Mouse (Mus musculus): ENCODE results near the gene Mst1. TPM values are rescaled to one million over a fixed set of nuclear protein-coding genes. Genes with fewer than 3 reads are reported as not detected.

Gene Mst1
- polyA plus RNA-seq, 1 experiment from 2014 or later, result 1.8 TPM

DNA sequence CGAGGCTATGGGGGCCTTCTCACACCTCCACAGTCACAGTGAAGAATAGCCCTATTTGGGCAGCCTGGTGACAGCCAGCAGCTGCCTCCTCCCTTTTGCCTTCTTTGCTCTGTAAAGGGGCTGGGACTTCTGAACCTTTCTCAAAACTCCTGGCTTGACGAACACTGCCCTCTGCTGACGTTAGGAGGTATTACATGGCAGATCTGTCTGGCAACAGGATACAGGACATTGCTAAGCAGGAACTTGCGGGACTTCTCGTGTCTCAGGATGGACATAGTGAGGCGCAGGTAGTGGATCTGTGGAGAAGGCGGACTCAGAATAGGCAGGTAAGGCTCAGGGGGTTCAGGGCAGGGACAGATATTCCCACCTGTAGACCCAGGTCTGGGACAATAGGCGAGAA, 12.3 kb upstream of the Mst1 start:
- no peak overlapping the region for H3K27ac ChIP-seq (ENCODE audit: low read depth, low read length)
- 0 out of 2 replicates have a peak overlapping the region, but pooled peaks have one; percentile 43 for H3K9ac ChIP-seq (ENCODE audit: low read depth, low read length)
- H3K4me2 ChIP-seq, result no peak overlapping the region
- WGBS (ENCODE audit: insufficient replicate concordance), result 19% methylated on average over 8 of the region's 8 CpGs
- no peaks in the 10 kb centered on the region for H3K27me3 ChIP-seq (ENCODE audit: control insufficient read depth, insufficient read depth, low read length)
- no peaks in the 10 kb centered on the region for H3K9me3 ChIP-seq (replicated peaks; ENCODE audit: control insufficient read depth, low read length)
- H3K4me1 ChIP-seq (ENCODE audit: control insufficient read depth, insufficient read depth, low read length), result peaks cover 12% of the 10 kb centered on the region
- H3K36me3 ChIP-seq (ENCODE audit: control insufficient read depth, insufficient read depth, low read length), result peaks cover 6% of the 10 kb centered on the region; the same call in 1 of the 2 replicates
- H3K4me3 ChIP-seq (ENCODE audit: low read depth, low read length), result no peak overlapping the region
- peak; percentile 14; the same call in 1 of the 2 replicates for ATAC-seq (replicated peaks; ENCODE audit: insufficient number of reproducible peaks, low FRiP score, low TSS enrichment)

DNA sequence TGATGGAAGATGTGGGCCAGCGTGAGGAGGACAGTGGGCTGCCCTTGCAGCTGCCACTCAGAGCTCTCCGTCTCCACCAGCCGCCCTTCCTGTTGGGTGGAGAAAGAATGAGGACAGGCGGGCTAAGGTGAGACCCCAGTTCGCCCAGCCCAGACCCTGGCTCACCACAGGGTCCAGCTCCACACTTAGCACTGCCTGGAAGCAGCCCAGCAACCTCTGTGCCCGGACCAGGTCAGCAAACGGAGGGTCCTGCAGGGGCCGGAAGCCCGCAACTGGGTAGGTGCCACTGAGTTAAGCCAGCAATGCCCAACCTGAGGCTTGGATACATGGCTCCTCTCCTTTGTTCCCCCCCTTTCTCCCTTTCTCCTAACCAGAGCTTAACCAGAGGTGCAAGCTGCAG, 11.2 kb upstream of the Mst1 start:
- H3K4me3 ChIP-seq (ENCODE audit: low read depth, low read length), result no peak overlapping the region
- H3K9ac ChIP-seq (ENCODE audit: low read depth, low read length), result no peak overlapping the region
- H3K36me3 ChIP-seq (ENCODE audit: control insufficient read depth, insufficient read depth, low read length), result peaks cover 5% of the 10 kb centered on the region; the same call in 1 of the 2 replicates
- H3K4me1 ChIP-seq (ENCODE audit: control insufficient read depth, insufficient read depth, low read length), result peaks cover 19% of the 10 kb centered on the region
- ATAC-seq (replicated peaks; ENCODE audit: insufficient number of reproducible peaks, low FRiP score, low TSS enrichment), result no peak
- no peak overlapping the region for H3K27ac ChIP-seq (ENCODE audit: low read depth, low read length)
- H3K4me2 ChIP-seq, result no peak overlapping the region
- no peaks in the 10 kb centered on the region for H3K27me3 ChIP-seq (ENCODE audit: control insufficient read depth, insufficient read depth, low read length)
- WGBS (ENCODE audit: insufficient replicate concordance), result 87% methylated on average over 9 of the region's 9 CpGs
- no peaks in the 10 kb centered on the region for H3K9me3 ChIP-seq (replicated peaks; ENCODE audit: control insufficient read depth, low read length)

DNA sequence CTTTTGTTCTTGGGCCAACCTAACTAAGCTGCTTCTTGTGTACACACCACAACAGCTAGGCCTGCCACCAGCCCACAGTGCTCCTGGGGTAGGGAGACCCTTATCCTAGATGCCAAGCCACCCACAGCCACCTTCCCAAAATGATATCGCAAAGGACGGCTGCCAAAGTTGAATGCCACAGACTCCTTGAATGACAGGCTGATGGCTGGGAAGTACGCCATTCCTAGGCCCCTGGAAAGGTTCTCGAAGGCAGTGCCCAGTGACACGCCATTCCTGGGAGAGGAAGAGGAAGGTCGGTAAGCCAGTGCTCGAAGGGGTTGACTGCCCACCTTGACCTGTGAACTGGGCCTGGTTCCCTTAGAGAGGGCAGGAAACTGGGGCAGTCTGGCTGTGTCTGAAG, 10.7 kb upstream of the Mst1 start:
- Histone ChIP-seq H3K4me2 (no peak overlapping the region), H3K4me1 (ENCODE audit: control insufficient read depth, insufficient read depth, low read length) (peaks cover 19% of the 10 kb centered on the region), H3K27me3 (ENCODE audit: control insufficient read depth, insufficient read depth, low read length) (no peaks in the 10 kb centered on the region), H3K4me3 (ENCODE audit: low read depth, low read length) (no peak overlapping the region), H3K27ac (ENCODE audit: low read depth, low read length) (no peak overlapping the region), H3K36me3 (ENCODE audit: control insufficient read depth, insufficient read depth, low read length) (peaks cover 5% of the 10 kb centered on the region; the same call in 1 of the 2 replicates), H3K9ac (ENCODE audit: low read depth, low read length) (no peak overlapping the region), H3K9me3 (replicated peaks; ENCODE audit: control insufficient read depth, low read length) (no peaks in the 10 kb centered on the region)
- no peak for ATAC-seq (replicated peaks; ENCODE audit: insufficient number of reproducible peaks, low FRiP score, low TSS enrichment)
- 92% methylated on average over 7 of the region's 7 CpGs for WGBS (ENCODE audit: insufficient replicate concordance)

DNA sequence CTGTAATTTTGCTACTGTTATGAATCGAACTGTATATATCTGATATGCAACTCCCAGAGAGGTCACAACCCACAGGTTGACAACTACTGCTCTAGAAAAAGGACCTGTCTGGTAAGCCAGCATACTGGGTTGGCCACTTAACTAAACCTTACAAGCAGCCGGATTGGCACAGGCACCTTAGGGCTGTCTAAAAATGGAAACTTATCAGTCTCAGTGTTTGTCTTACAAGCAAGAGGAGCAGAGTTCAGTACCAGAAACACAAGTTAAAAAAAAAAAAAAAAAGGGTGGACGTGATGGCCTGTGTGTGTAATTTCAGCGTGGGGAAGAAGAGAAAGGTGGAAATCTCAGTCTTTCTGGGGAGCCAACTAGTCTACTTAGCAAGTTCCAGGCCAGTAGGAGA, 8.4 kb upstream of the Mst1 start:
- no peak for ATAC-seq (replicated peaks; ENCODE audit: insufficient number of reproducible peaks, low FRiP score, low TSS enrichment)
- Histone ChIP-seq H3K4me1 (ENCODE audit: control insufficient read depth, insufficient read depth, low read length) (peaks cover 19% of the 10 kb centered on the region), H3K36me3 (ENCODE audit: control insufficient read depth, insufficient read depth, low read length) (peaks cover 5% of the 10 kb centered on the region; the same call in 1 of the 2 replicates), H3K27me3 (ENCODE audit: control insufficient read depth, insufficient read depth, low read length) (no peaks in the 10 kb centered on the region), H3K9me3 (replicated peaks; ENCODE audit: control insufficient read depth, low read length) (no peaks in the 10 kb centered on the region), H3K27ac (ENCODE audit: low read depth, low read length) (peak overlapping the region; percentile 68; the same call in 1 of the 2 replicates), H3K4me2 (no peak overlapping the region), H3K4me3 (ENCODE audit: low read depth, low read length) (no peak overlapping the region), H3K9ac (ENCODE audit: low read depth, low read length) (no peak overlapping the region)
- 62% methylated on average over 4 of the region's 4 CpGs for WGBS (ENCODE audit: insufficient replicate concordance)

DNA sequence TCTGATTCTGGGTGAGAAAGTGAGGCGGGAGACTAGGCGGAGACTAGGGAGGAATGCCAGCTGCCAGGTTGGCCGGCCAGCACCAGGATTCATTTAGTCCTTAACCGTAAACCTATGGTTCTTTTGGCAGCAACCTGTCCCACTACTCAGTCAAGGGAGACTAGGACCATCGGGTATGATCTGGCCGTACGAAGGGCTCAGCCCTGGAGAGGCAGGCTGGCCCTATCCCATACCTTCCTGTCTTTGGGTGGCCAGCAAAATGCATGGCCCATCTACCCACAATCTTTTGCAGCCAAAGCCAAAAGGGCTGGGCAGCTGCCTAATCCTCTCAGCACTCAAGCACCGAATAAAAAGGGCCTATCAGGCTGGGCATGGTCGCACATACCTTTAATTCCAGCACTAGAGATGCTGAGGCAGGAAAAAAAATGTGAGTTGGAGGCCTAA, 7.7 kb upstream of the Mst1 start:
- no peak for ATAC-seq (replicated peaks; ENCODE audit: insufficient number of reproducible peaks, low FRiP score, low TSS enrichment)
- no peak overlapping the region for H3K4me3 ChIP-seq (ENCODE audit: low read depth, low read length)
- peak overlapping the region; percentile 68 for H3K27ac ChIP-seq (ENCODE audit: low read depth, low read length)
- peaks cover 5% of the 10 kb centered on the region; the same call in 1 of the 2 replicates for H3K36me3 ChIP-seq (ENCODE audit: control insufficient read depth, insufficient read depth, low read length)
- no peak overlapping the region; the same call in 1 of the 2 replicates for H3K9ac ChIP-seq (ENCODE audit: low read depth, low read length)
- H3K27me3 ChIP-seq (ENCODE audit: control insufficient read depth, insufficient read depth, low read length), result no peaks in the 10 kb centered on the region
- no peaks in the 10 kb centered on the region for H3K9me3 ChIP-seq (replicated peaks; ENCODE audit: control insufficient read depth, low read length)
- WGBS (ENCODE audit: insufficient replicate concordance), result 45% methylated on average over 9 of the region's 9 CpGs
- H3K4me1 ChIP-seq (ENCODE audit: control insufficient read depth, insufficient read depth, low read length), result peaks cover 19% of the 10 kb centered on the region
- H3K4me2 ChIP-seq, result peak overlapping the region; percentile 11; the same call in 1 of the 2 replicates

DNA sequence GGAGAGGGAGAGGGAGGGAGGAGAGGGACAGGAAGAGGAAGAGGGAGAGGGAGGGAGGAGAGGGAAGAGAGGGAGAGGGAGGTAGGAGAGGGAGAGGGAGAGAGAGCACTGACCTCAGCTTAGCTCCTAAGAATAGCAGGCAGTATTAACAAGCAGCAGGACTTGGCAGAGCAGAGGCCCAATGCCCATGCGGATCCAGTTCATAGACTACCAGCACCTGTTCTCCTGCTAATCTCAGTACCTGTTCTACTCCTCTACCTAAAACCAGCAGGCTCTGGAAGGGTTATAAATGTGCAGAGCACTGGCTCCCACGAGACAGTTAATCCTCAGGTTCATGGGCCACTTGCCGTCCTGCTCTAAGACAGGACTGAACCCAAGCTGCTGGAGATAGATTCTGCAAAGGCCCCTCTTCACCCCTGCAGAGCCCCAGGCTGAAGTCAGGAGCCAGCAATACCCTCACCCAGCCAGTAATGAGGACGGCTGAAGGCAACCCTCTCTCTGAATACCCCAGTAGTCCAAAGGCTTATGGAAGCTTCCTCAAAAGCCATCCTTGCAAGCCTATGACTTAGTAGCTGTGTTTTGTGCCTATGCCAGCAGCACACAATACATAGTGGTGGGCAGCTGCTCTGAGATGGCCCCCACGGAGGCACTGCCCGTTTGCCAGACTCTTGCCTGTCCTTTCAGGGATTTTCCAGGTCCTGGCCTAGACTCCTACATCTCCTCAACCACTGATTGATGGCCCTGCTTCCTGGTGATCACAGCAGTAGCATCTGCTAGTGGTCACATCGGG, 6.9 kb upstream of the Mst1 start:
- WGBS (ENCODE audit: insufficient replicate concordance), result 50% methylated on average over 7 of the region's 7 CpGs
- Histone ChIP-seq H3K9me3 (replicated peaks; ENCODE audit: control insufficient read depth, low read length) (no peaks in the 10 kb centered on the region), H3K4me3 (ENCODE audit: low read depth, low read length) (no peak overlapping the region), H3K4me1 (ENCODE audit: control insufficient read depth, insufficient read depth, low read length) (peaks cover 19% of the 10 kb centered on the region), H3K36me3 (ENCODE audit: control insufficient read depth, insufficient read depth, low read length) (peaks cover 5% of the 10 kb centered on the region; the same call in 1 of the 2 replicates), H3K27ac (ENCODE audit: low read depth, low read length) (peak overlapping the region; percentile 10; the same call in 1 of the 2 replicates), H3K9ac (ENCODE audit: low read depth, low read length) (0 out of 2 replicates have a peak overlapping the region, but pooled peaks have one; percentile 49), H3K27me3 (ENCODE audit: control insufficient read depth, insufficient read depth, low read length) (no peaks in the 10 kb centered on the region), H3K4me2 (no peak overlapping the region)
- no peak for ATAC-seq (replicated peaks; ENCODE audit: insufficient number of reproducible peaks, low FRiP score, low TSS enrichment)

DNA sequence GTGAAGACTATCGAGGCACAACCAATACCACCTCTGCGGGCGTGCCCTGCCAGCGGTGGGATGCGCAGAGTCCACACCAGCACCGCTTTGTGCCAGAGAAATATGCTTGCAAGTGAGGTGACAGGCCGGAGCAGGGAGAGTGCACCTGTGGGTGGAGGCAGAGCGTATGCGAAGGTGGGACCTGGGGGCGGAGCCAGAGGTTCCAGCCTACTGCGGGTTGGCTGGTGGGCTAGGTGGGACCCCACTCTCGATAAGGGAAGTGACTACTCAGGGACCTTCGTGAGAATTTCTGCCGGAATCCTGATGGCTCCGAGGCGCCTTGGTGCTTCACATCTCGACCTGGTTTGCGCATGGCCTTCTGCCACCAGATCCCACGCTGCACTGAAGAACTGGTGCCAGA, 2.3 kb downstream of the Mst1 start:
- Histone ChIP-seq H3K4me3 (ENCODE audit: low read depth, low read length) (peak overlapping the region; percentile 21; the same call in 1 of the 2 replicates), H3K4me2 (peak overlapping the region; percentile 48), H3K27me3 (ENCODE audit: control insufficient read depth, insufficient read depth, low read length) (peaks cover 38% of the 10 kb centered on the region), H3K4me1 (ENCODE audit: control insufficient read depth, insufficient read depth, low read length) (peaks cover 13% of the 10 kb centered on the region; the same call in 1 of the 2 replicates), H3K9ac (ENCODE audit: low read depth, low read length) (peak overlapping the region; percentile 28; the same call in 1 of the 2 replicates), H3K36me3 (ENCODE audit: control insufficient read depth, insufficient read depth, low read length) (peaks cover 25% of the 10 kb centered on the region), H3K9me3 (replicated peaks; ENCODE audit: control insufficient read depth, low read length) (no peaks in the 10 kb centered on the region), H3K27ac (ENCODE audit: low read depth, low read length) (no peak overlapping the region)
- 7% methylated on average over 19 of the region's 19 CpGs for WGBS (ENCODE audit: insufficient replicate concordance)
- no peak for ATAC-seq (replicated peaks; ENCODE audit: insufficient number of reproducible peaks, low FRiP score, low TSS enrichment)

DNA sequence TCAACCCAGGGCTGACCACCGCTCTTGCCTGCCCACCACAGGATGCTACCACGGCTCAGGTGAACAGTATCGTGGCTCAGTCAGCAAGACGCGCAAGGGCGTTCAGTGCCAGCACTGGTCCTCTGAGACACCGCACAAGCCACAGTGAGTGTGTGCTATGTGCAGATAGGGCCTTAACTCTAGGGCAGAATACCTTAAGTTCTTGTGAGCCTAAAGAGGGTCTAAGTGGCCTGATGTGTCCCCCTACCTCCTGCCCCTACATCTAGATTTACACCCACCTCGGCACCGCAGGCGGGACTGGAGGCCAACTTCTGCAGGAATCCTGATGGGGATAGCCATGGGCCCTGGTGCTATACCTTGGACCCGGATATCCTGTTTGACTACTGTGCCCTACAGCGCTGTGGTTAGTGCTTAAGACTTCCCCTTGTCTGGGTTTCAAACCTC, 2.8 kb downstream of the Mst1 start, which contains the start of gene Rnf123:
Rnf123 (minus strand) TSS at position 359 of the 444 bp plus-strand sequence.
- no peaks in the 10 kb centered on the region for H3K9me3 ChIP-seq (replicated peaks; ENCODE audit: control insufficient read depth, low read length)
- peaks cover 13% of the 10 kb centered on the region; the same call in 1 of the 2 replicates for H3K4me1 ChIP-seq (ENCODE audit: control insufficient read depth, insufficient read depth, low read length)
- peaks cover 28% of the 10 kb centered on the region for H3K36me3 ChIP-seq (ENCODE audit: control insufficient read depth, insufficient read depth, low read length)
- H3K9ac ChIP-seq (ENCODE audit: low read depth, low read length), result peak within 1 kb of the TSS; percentile 28; the same call in 1 of the 2 replicates
- no peak for ATAC-seq (replicated peaks; ENCODE audit: insufficient number of reproducible peaks, low FRiP score, low TSS enrichment)
- H3K4me3 ChIP-seq (ENCODE audit: low read depth, low read length), result peak within 1 kb of the TSS; percentile 21; the same call in 1 of the 2 replicates
- peak within 1 kb of the TSS; percentile 70 for H3K27ac ChIP-seq (ENCODE audit: low read depth, low read length)
- 27% methylated on average over 12 of the region's 12 CpGs for WGBS (ENCODE audit: insufficient replicate concordance)
- H3K27me3 ChIP-seq (ENCODE audit: control insufficient read depth, insufficient read depth, low read length), result peaks cover 38% of the 10 kb centered on the region
- peak within 1 kb of the TSS; percentile 48 for H3K4me2 ChIP-seq
